Comparison of ENCODE assay signal across 8 mouse cellular contexts in genomic region chr9:72640642-72641041, GRCm38 (mm10). TPM values are rescaled to one million over a fixed set of nuclear protein-coding genes. Genes with fewer than 3 reads are reported as not detected.
A peak's percentile ranks its signal among the peaks of the same experiment; 100 is the strongest.
DNase-seq lines count a peak whose midpoint lies in the region; ATAC-seq and TF ChIP-seq lines count a peak whose summit lies in the region.

No protein-coding gene starts in this region.

- H3K4me2 ChIP-seq in embryonic facial prominence, embryonic 14.5 days (ENCODE audit: low read depth, low read length): peak overlapping the region; percentile 64
- peak overlapping the region; percentile 76 for H3K4me2 ChIP-seq in intestine, embryonic 15.5 days (replicated peaks)
- H3K4me2 ChIP-seq in neural tube, embryonic 13.5 days: peak overlapping the region; percentile 54; the same call in 1 of the 2 replicates

- no peak for TF ChIP-seq CTCF in left cerebral cortex, adult 2 months (IDR thresholded peaks at IDR 0.05)

- WGBS in embryonic facial prominence, embryonic 14.5 days: 10% methylated on average over 7 of the region's 7 CpGs
- WGBS in intestine, embryonic 15.5 days: 11% methylated on average over 7 of the region's 7 CpGs
- WGBS in neural tube, embryonic 13.5 days: 13% methylated on average over 7 of the region's 7 CpGs

- intact Hi-C loops in left cerebral cortex, adult 2 months (cut with DNase I): no loop called here
- intact Hi-C loops in left cerebral cortex, postnatal 4 days (cut with DNase I): no loop called here

- H3K27ac ChIP-seq in left cerebral cortex, adult 2 months: peak overlapping the region; percentile 90
- peak overlapping the region; percentile 99 for H3K27ac ChIP-seq in embryonic facial prominence, embryonic 14.5 days (replicated peaks; ENCODE audit: low read depth, low read length)
- H3K27ac ChIP-seq in intestine, embryonic 15.5 days: peak overlapping the region; percentile 99
- H3K27ac ChIP-seq in neural tube, embryonic 13.5 days (replicated peaks): peak overlapping the region; percentile 96

- H3K4me1 ChIP-seq in embryonic facial prominence, embryonic 14.5 days (ENCODE audit: control insufficient read depth, insufficient read depth, low read length): peaks cover 29% of the 10 kb centered on the region
- H3K4me1 ChIP-seq in intestine, embryonic 15.5 days (replicated peaks): peaks cover 32% of the 10 kb centered on the region
- H3K4me1 ChIP-seq in neural tube, embryonic 13.5 days (replicated peaks): peaks cover 42% of the 10 kb centered on the region

- DNase-seq in left cerebral cortex, adult 2 months (ENCODE audit: extremely low spot score in 1 of 2, low spot score in 2 of 2): no peak
- DNase-seq in left cerebral cortex, adult 18-20 months (ENCODE audit: low spot score in 2 of 2): no peak
- no peak for DNase-seq in embryonic facial prominence, embryonic 14.5 days (ENCODE audit: low spot score)
- no peak for DNase-seq in layer of hippocampus, adult 8-10 months (ENCODE audit: low spot score in 2 of 2)
- DNase-seq in left cerebral cortex, postnatal 4 days: no peak

- H3K9me3 ChIP-seq in embryonic facial prominence, embryonic 14.5 days (ENCODE audit: control insufficient read depth, low read length): no peaks in the 10 kb centered on the region
- H3K9me3 ChIP-seq in intestine, embryonic 15.5 days: no peaks in the 10 kb centered on the region
- H3K9me3 ChIP-seq in neural tube, embryonic 13.5 days: no peaks in the 10 kb centered on the region

- peak; percentile 20; the same call in 1 of the 2 replicates for ATAC-seq in embryonic facial prominence, embryonic 14.5 days (ENCODE audit: low read depth)
- ATAC-seq in intestine, embryonic 15.5 days: peak; percentile 16; the same call in 1 of the 2 replicates
- ATAC-seq in neural tube, embryonic 13.5 days (ENCODE audit: low read depth): no peak
- ATAC-seq in megakaryocyte-erythroid progenitor cell, adult 5-6 weeks (replicated peaks; ENCODE audit: low FRiP score, low TSS enrichment, poor library complexity, severe bottlenecking): no peak

- no peaks in the 10 kb centered on the region for H3K27me3 ChIP-seq in embryonic facial prominence, embryonic 14.5 days (replicated peaks; ENCODE audit: control insufficient read depth, insufficient read depth, low read length)
- H3K27me3 ChIP-seq in intestine, embryonic 15.5 days (replicated peaks): no peaks in the 10 kb centered on the region
- H3K27me3 ChIP-seq in neural tube, embryonic 13.5 days: no peaks in the 10 kb centered on the region

- H3K4me3 ChIP-seq in left cerebral cortex, adult 2 months: no peak overlapping the region; the same call in 1 of the 2 replicates
- peak overlapping the region; percentile 27; the same call in 1 of the 2 replicates for H3K4me3 ChIP-seq in embryonic facial prominence, embryonic 14.5 days (ENCODE audit: low read depth, low read length)
- H3K4me3 ChIP-seq in intestine, embryonic 15.5 days (replicated peaks): peak overlapping the region; percentile 32; the same call in 1 of the 2 replicates
- H3K4me3 ChIP-seq in neural tube, embryonic 13.5 days: no peak overlapping the region

- H3K36me3 ChIP-seq in embryonic facial prominence, embryonic 14.5 days (ENCODE audit: control insufficient read depth, insufficient read depth, low read length): no peaks in the 10 kb centered on the region
- no peaks in the 10 kb centered on the region for H3K36me3 ChIP-seq in intestine, embryonic 15.5 days
- H3K36me3 ChIP-seq in neural tube, embryonic 13.5 days: no peaks in the 10 kb centered on the region

- H3K9ac ChIP-seq in embryonic facial prominence, embryonic 14.5 days (ENCODE audit: low read depth, low read length): peak overlapping the region; percentile 65
- H3K9ac ChIP-seq in intestine, embryonic 15.5 days: peak overlapping the region; percentile 29; the same call in 1 of the 2 replicates
- peak overlapping the region; percentile 64 for H3K9ac ChIP-seq in neural tube, embryonic 13.5 days

RNA-seq across cellular contexts. Expression of gene Nedd4, which starts 21.5 kb away (rescaled TPM):
- total RNA-seq in left cerebral cortex, adult 2 months (2021): 100 to 1,000 TPM; 268 to 283 TPM
- 100 to 1,000 TPM; 289 to 298 TPM for total RNA-seq in left cerebral cortex, adult 18-20 months (2021)
- 649 and 733 TPM in 2 replicates for polyA plus RNA-seq in embryonic facial prominence, embryonic 14.5 days (2014; fragmentation: Nextera tagmentation; extraction: Ambion mirVana)
- polyA plus RNA-seq in intestine, embryonic 15.5 days (2015; fragmentation: Nextera tagmentation; extraction: Ambion mirVana): 462 and 512 TPM in 2 replicates
- polyA plus RNA-seq in neural tube, embryonic 13.5 days (2015; fragmentation: Nextera tagmentation; extraction: Ambion mirVana): 475 and 521 TPM in 2 replicates
- total RNA-seq in megakaryocyte-erythroid progenitor cell, adult 5-6 weeks (2014; fragmentation: Nextera tagmentation): 212 and 300 TPM in 2 replicates
- total RNA-seq in megakaryocyte-erythroid progenitor cell, adult 5-6 weeks (2017): 341 and 350 TPM in 2 replicates
- 100 to 1,000 TPM; 261 to 316 (median 281) TPM for total RNA-seq in layer of hippocampus, adult 8-10 months (2022)
- 100 to 1,000 TPM; 392 to 399 TPM for total RNA-seq in left cerebral cortex, postnatal 4 days (2021)

Comparison
In these comparisons a context has a peak if more than half of its experiments do, and no peak if none do; other contexts are left out.
1. H3K4me3 ChIP-seq: peak in embryonic facial prominence, embryonic 14.5 days (single experiment) and intestine, embryonic 15.5 days (single experiment); none in left cerebral cortex, adult 2 months (single experiment) and neural tube, embryonic 13.5 days (single experiment).
2. ATAC-seq: peak in embryonic facial prominence, embryonic 14.5 days (single experiment) and intestine, embryonic 15.5 days (single experiment); none in neural tube, embryonic 13.5 days (single experiment) and megakaryocyte-erythroid progenitor cell, adult 5-6 weeks (single experiment).
3. Peak in every context shown above with its lines, with median percentiles within 50 percentile points of each other: H3K27ac ChIP-seq, H3K4me2 ChIP-seq and H3K9ac ChIP-seq.